Mouse (Mus musculus): ENCODE measurements around the gene Acsl1.

GRCm38 (mm10) chr8:46496852-46497251 is 26.0 kb downstream of the Acsl1 start:
- no peak for TF ChIP-seq CTCF (IDR thresholded peaks at IDR 0.05; ENCODE audit: low read depth, low read length)
- no peak for TF ChIP-seq POLR2A (IDR thresholded peaks at IDR 0.05; ENCODE audit: borderline replicate concordance, low read depth, low read length)

All from bone marrow macrophage, adult 2 months (primary cell).